Mouse (Mus musculus) embryo, embryonic 10.5 days (tissue): ENCODE measurements around the gene Tspan4.

Source experiments
- DNase-seq: peaks from one replicate; pipeline ENCODE4 v3.0.0-alpha.2; 2015; ENCODE audit warnings: low spot score

Gene Tspan4

GRCm38 (mm10) chr7:141506278-141506677 lies 31.2 kb downstream of the Tspan4 start:
- no peak for DNase-seq

- DNase-seq: no peak
Observed at GRCm38 (mm10) chr7:141508160-141508559, 33.1 kb downstream of the Tspan4 start.

- DNase-seq: no peak
Observed at GRCm38 (mm10) chr7:141510196-141510595, 35.2 kb downstream of the Tspan4 start.

- no peak for DNase-seq
Observed at GRCm38 (mm10) chr7:141510681-141511191, 35.7 kb downstream of the Tspan4 start.

GRCm38 (mm10) chr7:141517638-141518037 lies 42.6 kb downstream of the Tspan4 start:
- DNase-seq: no peak

- DNase-seq: no peak
Observed at GRCm38 (mm10) chr7:141518296-141518695, 43.3 kb downstream of the Tspan4 start.

GRCm38 (mm10) chr7:141518926-141519325 lies 43.9 kb downstream of the Tspan4 start:
- DNase-seq: no peak

- DNase-seq: no peak
Observed at GRCm38 (mm10) chr7:141519795-141520194, 44.8 kb downstream of the Tspan4 start.

- no peak for DNase-seq
Observed at GRCm38 (mm10) chr7:141523007-141523406, 48.0 kb downstream of the Tspan4 start.

- no peak for DNase-seq
Observed at GRCm38 (mm10) chr7:141524271-141524670, 49.2 kb downstream of the Tspan4 start.

GRCm38 (mm10) chr7:141524760-141525579 lies 49.9 kb downstream of the Tspan4 start:
- DNase-seq: peak; percentile 86

GRCm38 (mm10) chr7:141525580-141525925 lies 50.5 kb downstream of the Tspan4 start:
- no peak for DNase-seq

GRCm38 (mm10) chr7:141535570-141535969 lies 60.5 kb downstream of the Tspan4 start:
- DNase-seq: no peak

- peak; percentile 8 for DNase-seq
Observed at GRCm38 (mm10) chr7:141538852-141539555, 64.0 kb downstream of the Tspan4 start.

GRCm38 (mm10) chr7:141539556-141540311 lies 64.7 kb downstream of the Tspan4 start, which contains the start of gene Chid1:
Gene Chid1 (minus strand): TSS chr7:141539857.
- DNase-seq: peak; percentile 100

GRCm38 (mm10) chr7:141540312-141541081 lies 65.5 kb downstream of the Tspan4 start:
- peak; percentile 7 for DNase-seq

- no peak for DNase-seq
Observed at GRCm38 (mm10) chr7:141541681-141542080, 66.6 kb downstream of the Tspan4 start.

GRCm38 (mm10) chr7:141542588-141542987 lies 67.5 kb downstream of the Tspan4 start:
- no peak for DNase-seq
